Mouse (Mus musculus): ENCODE data around the gene Myrip. TPM values are rescaled to one million over a fixed set of nuclear protein-coding genes. Genes with fewer than 3 reads are reported as not detected.

The Myrip gene
- polyA plus RNA-seq, 1 experiment from 2014 or later: 5.4 TPM

DNA sequence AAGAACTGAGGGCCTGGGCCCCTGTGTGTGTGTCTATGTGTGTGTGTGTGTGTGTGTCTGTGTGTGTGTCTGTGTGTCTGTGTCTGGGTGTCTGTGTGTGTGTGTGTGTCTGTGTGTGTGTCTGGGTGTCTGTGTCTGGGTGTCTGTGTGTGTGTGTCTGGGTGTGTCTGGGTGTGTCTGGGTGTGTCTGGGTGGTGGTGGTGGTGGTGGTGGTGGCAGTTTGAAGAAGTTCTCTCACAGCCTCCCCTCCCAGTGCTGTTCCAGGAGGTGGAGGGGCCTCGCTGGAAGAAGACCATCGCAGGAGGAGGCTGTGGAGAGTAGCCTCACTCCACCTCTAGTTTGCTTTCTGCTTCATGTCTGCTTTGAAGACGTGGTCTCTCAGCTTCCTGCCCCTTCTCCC is 180.3 kb downstream of the Myrip start:
- WGBS: 91% methylated on average over 3 of the region's 3 CpGs
- DNase-seq (no peak), ATAC-seq (ENCODE audit: low FRiP score, low TSS enrichment) (no peak)
- Histone ChIP-seq H3K27ac (replicated peaks; ENCODE audit: low read depth, low read length) (no peak overlapping the region), H3K4me3 (replicated peaks; ENCODE audit: low read depth, low read length) (no peak overlapping the region), H3K9ac (replicated peaks; ENCODE audit: low read length) (no peak overlapping the region), H3K27me3 (ENCODE audit: control insufficient read depth, insufficient read depth, low read length) (no peaks in the 10 kb centered on the region), H3K4me1 (ENCODE audit: control insufficient read depth, insufficient read depth, low read length) (no peaks in the 10 kb centered on the region), H3K9me3 (ENCODE audit: control insufficient read depth, low read length) (no peaks in the 10 kb centered on the region), H3K36me3 (ENCODE audit: control insufficient read depth, insufficient read depth, low read length) (no peaks in the 10 kb centered on the region), H3K4me2 (ENCODE audit: low read length) (no peak overlapping the region)

DNA sequence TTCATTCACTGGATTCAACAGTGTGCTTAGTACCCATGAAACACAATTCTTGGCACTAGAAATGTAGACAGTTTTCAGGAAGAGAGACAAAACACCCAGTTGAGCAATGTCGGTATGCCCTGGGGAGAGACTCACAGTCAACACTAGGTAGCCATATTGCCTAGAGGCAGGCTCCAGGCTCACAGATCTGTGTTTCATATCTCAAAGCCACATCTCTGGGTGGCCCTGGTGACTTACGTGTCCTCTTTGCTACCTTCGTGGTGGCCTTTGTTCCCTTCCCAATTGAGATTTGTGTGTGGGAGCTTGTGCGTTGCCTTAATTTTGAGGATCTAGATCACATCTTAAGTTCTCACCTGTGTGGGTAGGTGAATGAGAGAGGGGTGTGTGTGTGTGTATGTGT is 181.1 kb downstream of the Myrip start:
- Histone ChIP-seq H3K27me3 (ENCODE audit: control insufficient read depth, insufficient read depth, low read length) (no peaks in the 10 kb centered on the region), H3K27ac (replicated peaks; ENCODE audit: low read depth, low read length) (no peak overlapping the region), H3K4me2 (ENCODE audit: low read length) (no peak overlapping the region), H3K9ac (replicated peaks; ENCODE audit: low read length) (no peak overlapping the region), H3K4me3 (replicated peaks; ENCODE audit: low read depth, low read length) (no peak overlapping the region), H3K4me1 (ENCODE audit: control insufficient read depth, insufficient read depth, low read length) (no peaks in the 10 kb centered on the region), H3K9me3 (ENCODE audit: control insufficient read depth, low read length) (no peaks in the 10 kb centered on the region), H3K36me3 (ENCODE audit: control insufficient read depth, insufficient read depth, low read length) (no peaks in the 10 kb centered on the region)
- no peak for ATAC-seq (ENCODE audit: low FRiP score, low TSS enrichment)
- 92% methylated on average over 4 of the region's 4 CpGs for WGBS
- no peak for DNase-seq

DNA sequence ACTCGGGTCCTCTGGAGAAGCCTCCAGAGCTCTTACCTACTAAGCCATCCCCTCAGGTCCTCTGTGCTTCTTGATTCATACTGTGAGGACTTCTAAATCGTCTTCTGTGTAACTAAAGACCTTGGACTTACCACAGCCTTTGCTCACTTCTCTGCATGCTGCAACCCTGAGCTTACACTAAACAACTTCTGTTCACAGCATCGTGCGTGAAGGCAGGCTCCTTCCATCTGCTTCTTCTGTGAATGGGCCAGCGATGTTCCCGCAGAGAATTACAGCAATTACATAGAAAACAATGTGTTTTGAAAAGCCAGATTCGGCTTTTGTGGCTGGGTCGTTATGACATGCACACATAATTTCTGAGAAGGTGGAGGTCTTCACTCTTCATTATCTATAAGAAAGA is 181.8 kb downstream of the Myrip start:
- WGBS: 83% methylated on average over 8 of the region's 8 CpGs
- no peaks in the 10 kb centered on the region for H3K9me3 ChIP-seq (ENCODE audit: control insufficient read depth, low read length)
- H3K4me1 ChIP-seq (ENCODE audit: control insufficient read depth, insufficient read depth, low read length): no peaks in the 10 kb centered on the region
- no peak overlapping the region for H3K27ac ChIP-seq (replicated peaks; ENCODE audit: low read depth, low read length)
- DNase-seq (no peak), ATAC-seq (ENCODE audit: low FRiP score, low TSS enrichment) (no peak)
- H3K4me3 ChIP-seq (replicated peaks; ENCODE audit: low read depth, low read length): no peak overlapping the region
- H3K36me3 ChIP-seq (ENCODE audit: control insufficient read depth, insufficient read depth, low read length): no peaks in the 10 kb centered on the region
- no peaks in the 10 kb centered on the region for H3K27me3 ChIP-seq (ENCODE audit: control insufficient read depth, insufficient read depth, low read length)
- no peak overlapping the region for H3K4me2 ChIP-seq (ENCODE audit: low read length)
- no peak overlapping the region for H3K9ac ChIP-seq (replicated peaks; ENCODE audit: low read length)

DNA sequence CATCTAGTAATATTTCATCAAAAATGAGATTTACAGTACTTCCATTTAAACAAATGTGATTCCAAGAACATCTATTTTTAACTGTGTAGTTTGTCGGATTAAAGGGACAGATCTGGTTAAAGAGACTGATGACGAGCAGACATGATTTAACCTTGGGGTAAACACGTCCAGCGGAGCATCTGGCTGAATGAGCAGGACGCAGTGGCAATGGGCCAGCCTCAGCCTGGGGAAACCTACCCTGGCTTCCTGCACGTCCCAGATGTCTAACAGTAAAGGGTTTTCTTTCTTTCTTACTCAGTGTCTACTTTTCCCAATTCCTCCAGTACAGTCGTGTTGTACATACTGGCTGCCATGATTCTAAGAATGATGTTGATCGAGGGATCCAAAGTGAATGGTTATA is 185.8 kb downstream of the Myrip start:
- ATAC-seq (ENCODE audit: low FRiP score, low TSS enrichment): no peak
- Histone ChIP-seq H3K36me3 (ENCODE audit: control insufficient read depth, insufficient read depth, low read length) (no peaks in the 10 kb centered on the region), H3K27me3 (ENCODE audit: control insufficient read depth, insufficient read depth, low read length) (no peaks in the 10 kb centered on the region), H3K9me3 (ENCODE audit: control insufficient read depth, low read length) (no peaks in the 10 kb centered on the region), H3K4me2 (ENCODE audit: low read length) (no peak overlapping the region), H3K27ac (replicated peaks; ENCODE audit: low read depth, low read length) (no peak overlapping the region), H3K4me3 (replicated peaks; ENCODE audit: low read depth, low read length) (no peak overlapping the region), H3K9ac (replicated peaks; ENCODE audit: low read length) (no peak overlapping the region), H3K4me1 (ENCODE audit: control insufficient read depth, insufficient read depth, low read length) (0 out of 2 replicates have a peak, but pooled peaks cover 2% of the 10 kb centered on the region)
- DNase-seq: no peak
- WGBS: 86% methylated on average over 8 of the region's 8 CpGs

DNA sequence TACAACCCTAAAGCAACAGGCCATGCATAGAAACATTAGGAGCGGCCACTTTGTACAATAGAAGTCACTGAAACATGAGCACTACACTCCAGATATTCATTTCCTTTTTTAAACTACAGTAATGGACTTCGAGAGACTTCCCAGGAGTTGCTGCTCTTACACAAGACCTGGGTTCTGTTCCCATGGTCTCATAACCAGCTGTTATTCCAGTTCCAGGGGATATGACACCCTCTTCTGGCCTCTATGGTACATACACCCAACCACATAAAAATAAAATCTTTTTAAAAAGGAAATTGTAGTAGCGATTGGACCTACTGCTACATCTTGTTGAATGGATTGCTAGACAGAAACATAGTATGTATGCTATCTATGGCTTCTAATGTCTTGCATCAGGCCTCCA is 190.2 kb downstream of the Myrip start:
- no peak for ATAC-seq (ENCODE audit: low FRiP score, low TSS enrichment)
- Histone ChIP-seq H3K4me3 (replicated peaks; ENCODE audit: low read depth, low read length) (peak overlapping the region; percentile 95), H3K9me3 (ENCODE audit: control insufficient read depth, low read length) (no peaks in the 10 kb centered on the region), H3K4me2 (ENCODE audit: low read length) (peak overlapping the region; percentile 86), H3K9ac (replicated peaks; ENCODE audit: low read length) (peak overlapping the region; percentile 98; the same call in 1 of the 2 replicates), H3K4me1 (ENCODE audit: control insufficient read depth, insufficient read depth, low read length) (peaks cover 15% of the 10 kb centered on the region), H3K27ac (replicated peaks; ENCODE audit: low read depth, low read length) (no peak overlapping the region), H3K27me3 (ENCODE audit: control insufficient read depth, insufficient read depth, low read length) (no peaks in the 10 kb centered on the region), H3K36me3 (ENCODE audit: control insufficient read depth, insufficient read depth, low read length) (peaks cover 24% of the 10 kb centered on the region)
- no peak for DNase-seq
- 88% methylated on average over 3 of the region's 3 CpGs for WGBS

DNA sequence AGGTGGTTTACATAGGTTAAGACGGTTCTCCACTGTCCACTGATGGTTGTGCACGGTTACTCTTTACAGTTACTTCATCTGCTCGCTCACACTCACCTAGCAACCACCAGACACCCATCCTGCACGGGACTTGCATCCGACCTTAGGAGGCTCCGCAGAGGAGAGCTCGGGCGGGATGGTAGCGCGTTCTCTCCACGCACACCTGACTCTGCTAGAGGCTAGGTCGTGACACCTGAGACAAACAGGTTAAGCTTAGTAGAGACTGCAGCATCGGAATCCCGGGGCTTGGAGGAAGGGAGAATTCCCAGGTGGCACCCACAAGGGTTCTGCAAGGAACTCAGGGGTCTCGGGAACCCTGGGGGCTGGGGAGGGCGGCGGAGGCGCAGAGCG is 190.7 kb downstream of the Myrip start, which contains the start of gene Eif1b:
Eif1b (plus strand) TSS at position 223 of the 390 bp plus-strand sequence.
- no peaks in the 10 kb centered on the region for H3K9me3 ChIP-seq (ENCODE audit: control insufficient read depth, low read length)
- no peaks in the 10 kb centered on the region for H3K27me3 ChIP-seq (ENCODE audit: control insufficient read depth, insufficient read depth, low read length)
- peaks cover 15% of the 10 kb centered on the region for H3K4me1 ChIP-seq (ENCODE audit: control insufficient read depth, insufficient read depth, low read length)
- H3K27ac ChIP-seq (replicated peaks; ENCODE audit: low read depth, low read length): peak within 1 kb of the TSS; percentile 91
- 5% methylated on average over 19 of the region's 19 CpGs for WGBS
- H3K4me2 ChIP-seq (ENCODE audit: low read length): peak within 1 kb of the TSS; percentile 86
- peaks cover 27% of the 10 kb centered on the region for H3K36me3 ChIP-seq (ENCODE audit: control insufficient read depth, insufficient read depth, low read length)
- peak within 1 kb of the TSS; percentile 95 for H3K4me3 ChIP-seq (replicated peaks; ENCODE audit: low read depth, low read length)
- H3K9ac ChIP-seq (replicated peaks; ENCODE audit: low read length): peak within 1 kb of the TSS; percentile 98
- ATAC-seq (ENCODE audit: low FRiP score, low TSS enrichment) (peak; percentile 38), DNase-seq (no peak)

DNA sequence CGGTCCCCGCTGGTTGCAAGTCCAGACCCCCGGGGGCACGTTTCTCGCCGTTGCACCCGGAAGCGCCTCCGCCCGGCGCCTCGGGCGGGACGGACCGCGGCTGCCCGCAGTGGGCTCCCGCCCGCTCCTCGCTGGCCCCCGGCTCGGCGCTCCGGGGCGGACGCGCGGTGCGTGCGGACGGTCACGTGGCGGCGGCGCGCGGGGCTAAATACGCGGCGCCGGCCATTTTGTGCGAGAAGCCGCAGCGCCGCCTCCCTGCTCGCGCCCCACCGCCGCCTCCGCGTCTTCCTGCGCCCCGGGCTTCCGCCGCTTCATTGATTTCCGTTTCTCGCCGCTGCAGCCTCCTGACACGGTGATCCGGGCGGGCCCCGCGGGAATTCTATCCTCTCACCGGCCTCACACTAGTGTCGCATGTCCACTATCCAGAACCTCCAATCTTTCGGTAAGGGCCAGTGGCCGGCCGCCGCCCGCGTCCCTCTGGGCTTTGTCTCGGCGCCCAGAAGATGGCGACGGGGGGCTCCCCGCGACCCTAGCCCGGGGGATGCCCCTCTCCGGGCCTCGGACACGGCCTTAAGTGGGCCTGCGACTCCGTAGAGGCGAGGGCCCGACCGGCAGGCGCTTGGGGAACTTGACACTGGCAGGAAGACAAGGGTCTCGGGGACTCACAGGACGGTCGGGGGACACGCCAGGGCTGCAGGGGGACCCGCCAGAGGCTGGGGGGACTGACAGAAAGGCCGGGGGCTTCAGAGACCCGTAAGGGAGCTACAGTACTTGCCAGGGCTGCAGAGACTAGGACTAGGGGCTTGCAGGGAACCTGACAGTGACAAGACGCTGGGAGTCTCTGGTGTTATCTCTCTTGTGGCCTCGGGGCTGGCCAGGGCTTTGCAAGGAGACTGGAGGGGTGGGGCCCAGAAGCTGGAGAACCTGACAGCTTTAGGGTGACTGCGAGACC is 191.4 kb downstream of the Myrip start:
- Histone ChIP-seq H3K9ac (replicated peaks; ENCODE audit: low read length) (peak overlapping the region; percentile 98), H3K36me3 (ENCODE audit: control insufficient read depth, insufficient read depth, low read length) (peaks cover 31% of the 10 kb centered on the region), H3K27ac (replicated peaks; ENCODE audit: low read depth, low read length) (peak overlapping the region; percentile 91), H3K4me3 (replicated peaks; ENCODE audit: low read depth, low read length) (peak overlapping the region; percentile 95), H3K9me3 (ENCODE audit: control insufficient read depth, low read length) (no peaks in the 10 kb centered on the region), H3K4me2 (ENCODE audit: low read length) (peak overlapping the region; percentile 86), H3K4me1 (ENCODE audit: control insufficient read depth, insufficient read depth, low read length) (peaks cover 15% of the 10 kb centered on the region), H3K27me3 (ENCODE audit: control insufficient read depth, insufficient read depth, low read length) (no peaks in the 10 kb centered on the region)
- DNase-seq (peak; percentile 95), ATAC-seq (ENCODE audit: low FRiP score, low TSS enrichment) (peak; percentile 85)
- WGBS: under 1% methylated on average over 96 of the region's 97 CpGs

DNA sequence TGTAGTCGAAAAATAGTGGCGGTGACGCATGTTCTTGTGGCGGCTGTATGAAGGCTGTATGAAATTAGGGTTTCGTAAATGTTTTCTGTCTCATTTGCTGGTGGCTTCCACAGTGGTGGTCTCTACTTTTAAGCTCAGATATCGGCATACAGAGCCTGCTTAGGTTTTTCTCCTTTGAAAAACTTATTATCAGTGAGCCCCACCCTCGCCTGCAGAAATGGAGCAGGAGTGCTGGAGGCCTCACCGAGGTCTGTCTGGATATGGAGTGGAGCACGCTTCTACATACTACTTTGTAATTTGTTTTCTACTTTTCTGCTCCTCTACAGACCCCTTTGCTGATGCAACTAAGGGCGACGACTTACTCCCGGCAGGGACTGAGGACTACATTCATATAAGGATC is 192.5 kb downstream of the Myrip start:
- Histone ChIP-seq H3K4me3 (replicated peaks; ENCODE audit: low read depth, low read length) (peak overlapping the region; percentile 95), H3K27me3 (ENCODE audit: control insufficient read depth, insufficient read depth, low read length) (no peaks in the 10 kb centered on the region), H3K4me1 (ENCODE audit: control insufficient read depth, insufficient read depth, low read length) (peaks cover 15% of the 10 kb centered on the region), H3K9ac (replicated peaks; ENCODE audit: low read length) (peak overlapping the region; percentile 98), H3K36me3 (ENCODE audit: control insufficient read depth, insufficient read depth, low read length) (peaks cover 31% of the 10 kb centered on the region), H3K27ac (replicated peaks; ENCODE audit: low read depth, low read length) (no peak overlapping the region), H3K9me3 (ENCODE audit: control insufficient read depth, low read length) (no peaks in the 10 kb centered on the region), H3K4me2 (ENCODE audit: low read length) (peak overlapping the region; percentile 86)
- DNase-seq (no peak), ATAC-seq (ENCODE audit: low FRiP score, low TSS enrichment) (no peak)
- WGBS: 81% methylated on average over 12 of the region's 12 CpGs

DNA sequence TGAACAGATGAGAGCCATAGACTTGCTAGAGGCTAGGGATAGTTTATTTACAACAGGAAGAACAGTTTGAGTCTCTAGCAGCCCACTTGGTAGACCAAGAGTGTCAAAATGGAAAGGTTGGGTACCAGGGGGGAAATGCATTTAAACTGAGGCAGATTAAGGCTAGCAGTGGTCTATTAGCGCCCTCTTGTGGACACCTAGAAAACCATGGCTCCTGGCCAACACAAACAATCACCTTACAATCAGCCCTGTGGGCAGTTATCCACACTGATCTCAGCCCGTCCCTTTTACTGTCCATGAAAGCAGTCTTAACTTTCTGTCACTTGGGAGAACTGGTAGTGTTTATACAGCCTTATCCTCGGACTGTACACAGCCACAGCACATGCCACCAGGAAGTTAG is 195.4 kb downstream of the Myrip start:
- H3K36me3 ChIP-seq (ENCODE audit: control insufficient read depth, insufficient read depth, low read length): peaks cover 31% of the 10 kb centered on the region
- peak; percentile 90 for DNase-seq
- no peak overlapping the region for H3K4me3 ChIP-seq (replicated peaks; ENCODE audit: low read depth, low read length)
- no peak overlapping the region for H3K27ac ChIP-seq (replicated peaks; ENCODE audit: low read depth, low read length)
- H3K4me2 ChIP-seq (ENCODE audit: low read length): no peak overlapping the region
- no peak overlapping the region for H3K9ac ChIP-seq (replicated peaks; ENCODE audit: low read length)
- peaks cover 15% of the 10 kb centered on the region for H3K4me1 ChIP-seq (ENCODE audit: control insufficient read depth, insufficient read depth, low read length)
- ATAC-seq (ENCODE audit: low FRiP score, low TSS enrichment): no peak
- no peaks in the 10 kb centered on the region for H3K27me3 ChIP-seq (ENCODE audit: control insufficient read depth, insufficient read depth, low read length)
- 5% methylated on average over 3 of the region's 3 CpGs for WGBS
- no peaks in the 10 kb centered on the region for H3K9me3 ChIP-seq (ENCODE audit: control insufficient read depth, low read length)
